Comparison of ENCODE assay signal across 10 mouse cellular contexts in the genomic region with DNA sequence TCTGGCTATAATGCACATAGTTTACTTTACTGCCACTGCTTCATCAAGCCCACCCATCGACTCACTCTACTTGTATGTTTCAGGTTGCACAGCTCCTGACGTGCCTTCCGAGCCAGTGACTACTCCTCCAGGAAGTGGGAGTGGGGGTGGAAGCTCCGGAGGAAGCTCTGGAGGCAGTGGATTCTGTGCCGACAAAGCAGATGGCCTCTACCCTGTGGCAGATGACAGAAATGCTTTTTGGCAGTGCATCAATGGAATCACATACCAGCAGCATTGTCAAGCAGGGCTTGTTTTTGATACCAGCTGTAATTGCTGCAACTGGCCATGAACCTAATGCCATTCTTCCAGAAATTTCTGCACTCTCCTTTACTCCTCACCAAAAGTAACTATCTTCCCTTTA. TPM values are rescaled to one million over a fixed set of nuclear protein-coding genes. Genes with fewer than 3 reads are reported as not detected.
DNase-seq lines count a peak whose midpoint lies in the region; ATAC-seq and TF ChIP-seq lines count a peak whose summit lies in the region.
"Had no signal": no experiment of that assay in that cellular context is flagged by ENCODE, and none has a peak within 500 bp of the region (broad histone marks: within the 10 kb centered on the region; RNA-seq: fewer than 3 reads in every experiment).

No protein-coding gene starts in this region.

- no peak overlapping the region for H3K9ac ChIP-seq in hindbrain, embryonic 13.5 days
- no peak overlapping the region for H3K9ac ChIP-seq in forebrain, postnatal 0 days
- H3K9ac ChIP-seq in heart, adult 2 months (ENCODE audit: low read depth, low read length): no peak overlapping the region

- DNase-seq in hindbrain, embryonic 10.5 days (ENCODE audit: low spot score): no peak
- peak; percentile 93 for DNase-seq in forebrain, postnatal 0 days
- DNase-seq in left cerebral cortex, adult 11 months (ENCODE audit: low spot score): peak; percentile 53
- DNase-seq in right cerebral cortex, postnatal 14 days: peak; percentile 52
- no peak for DNase-seq in thymus, postnatal 0 days (ENCODE audit: low spot score)
- no peak for DNase-seq in heart, adult 2 months

- H3K27ac ChIP-seq in hindbrain, embryonic 13.5 days: no peak overlapping the region
- no peak overlapping the region for H3K27ac ChIP-seq in hindbrain, embryonic 10.5 days
- 0 out of 2 replicates have a peak overlapping the region, but pooled peaks have one; percentile 2 for H3K27ac ChIP-seq in forebrain, postnatal 0 days (ENCODE audit: low read depth, low read length)
- no peak overlapping the region for H3K27ac ChIP-seq in heart, adult 2 months
- H3K27ac ChIP-seq: limb, embryonic 10.5 days; macrophage had no signal

- peaks cover 11% of the 10 kb centered on the region; the same call in 1 of the 2 replicates for H3K9me3 ChIP-seq in hindbrain, embryonic 13.5 days
- H3K9me3 ChIP-seq in hindbrain, embryonic 10.5 days: peaks cover 22% of the 10 kb centered on the region; the same call in 1 of the 2 replicates
- H3K9me3 ChIP-seq in forebrain, postnatal 0 days (ENCODE audit: low read length): no peaks in the 10 kb centered on the region

- no peak overlapping the region for H3K4me2 ChIP-seq in hindbrain, embryonic 13.5 days
- peak overlapping the region; percentile 14; the same call in 1 of the 2 replicates for H3K4me2 ChIP-seq in forebrain, postnatal 0 days (ENCODE audit: low read depth)

- intact Hi-C loops in heart, adult 2 months (cut with DNase I): no loop called here

- no peaks in the 10 kb centered on the region for H3K79me2 ChIP-seq in heart, adult 2 months (replicated peaks; ENCODE audit: control insufficient read depth, insufficient read depth, low read length)

- H3K36me3 ChIP-seq in hindbrain, embryonic 13.5 days: no peaks in the 10 kb centered on the region
- no peaks in the 10 kb centered on the region for H3K36me3 ChIP-seq in hindbrain, embryonic 10.5 days
- no peaks in the 10 kb centered on the region for H3K36me3 ChIP-seq in forebrain, postnatal 0 days (ENCODE audit: insufficient read depth)
- H3K36me3 ChIP-seq in heart, adult 2 months (ENCODE audit: control insufficient read depth, insufficient read depth, low read length): no peaks in the 10 kb centered on the region
- H3K36me3 ChIP-seq: limb, embryonic 10.5 days had no signal

- no peak overlapping the region for H3K4me3 ChIP-seq in hindbrain, embryonic 13.5 days
- H3K4me3 ChIP-seq in hindbrain, embryonic 10.5 days: no peak overlapping the region
- H3K4me3 ChIP-seq in forebrain, postnatal 0 days (ENCODE audit: low read depth, low read length): no peak overlapping the region
- H3K4me3 ChIP-seq in heart, adult 2 months: no peak overlapping the region
- H3K4me3 ChIP-seq: limb, embryonic 10.5 days had no signal

- peak; percentile 67; the same call in 1 of the 2 replicates for ATAC-seq in hindbrain, embryonic 13.5 days (ENCODE audit: low FRiP score)
- ATAC-seq in forebrain, postnatal 0 days: peak; percentile 98
- no peak for ATAC-seq in megakaryocyte, adult 5-6 weeks (ENCODE audit: poor library complexity, severe bottlenecking)

- 76% methylated on average over 5 of the region's 5 CpGs for WGBS in hindbrain, embryonic 13.5 days
- WGBS in hindbrain, embryonic 10.5 days: 85% methylated on average over 5 of the region's 5 CpGs
- 53% methylated on average over 5 of the region's 5 CpGs for WGBS in forebrain, postnatal 0 days
- WGBS in heart, adult 2 months: 39% methylated on average over 5 of the region's 5 CpGs

- TF ChIP-seq EP300 in heart, adult 2 months (IDR thresholded peaks at IDR 0.05; ENCODE audit: insufficient read depth, low read depth, low read length): no peak

- H3K4me1 ChIP-seq in hindbrain, embryonic 13.5 days (replicated peaks): no peaks in the 10 kb centered on the region
- no peaks in the 10 kb centered on the region for H3K4me1 ChIP-seq in hindbrain, embryonic 10.5 days (replicated peaks)
- no peaks in the 10 kb centered on the region for H3K4me1 ChIP-seq in forebrain, postnatal 0 days (ENCODE audit: insufficient read depth)
- no peaks in the 10 kb centered on the region for H3K4me1 ChIP-seq in heart, adult 2 months (ENCODE audit: control insufficient read depth, insufficient read depth, low read length)
- H3K4me1 ChIP-seq: limb, embryonic 10.5 days had no signal

- H3K27me3 ChIP-seq in hindbrain, embryonic 13.5 days: no peaks in the 10 kb centered on the region
- no peaks in the 10 kb centered on the region for H3K27me3 ChIP-seq in hindbrain, embryonic 10.5 days (ENCODE audit: insufficient read depth, poor library complexity, severe bottlenecking)
- no peaks in the 10 kb centered on the region for H3K27me3 ChIP-seq in forebrain, postnatal 0 days (ENCODE audit: insufficient read depth, low read length)
- no peaks in the 10 kb centered on the region for H3K27me3 ChIP-seq in heart, adult 2 months (ENCODE audit: control insufficient read depth, insufficient read depth, low read length)

- TF ChIP-seq POLR2A in heart, adult 2 months (IDR thresholded peaks at IDR 0.05; ENCODE audit: insufficient read depth, low read depth, low read length): no peak

- TF ChIP-seq CTCF in forebrain, postnatal 0 days (IDR thresholded peaks at IDR 0.05; ENCODE audit: low read depth): peak; percentile 28; the same call in 1 of the 2 replicates
- TF ChIP-seq CTCF in heart, adult 2 months (IDR thresholded peaks at IDR 0.05): no peak

RNA-seq across cellular contexts. Expression of gene Chia1, which starts 18.7 kb away (rescaled TPM):
- 0.60 and 1.4 TPM in 2 replicates for polyA plus RNA-seq in hindbrain, embryonic 13.5 days (2015; fragmentation: Nextera tagmentation; extraction: Ambion mirVana)
- polyA plus RNA-seq in hindbrain, embryonic 10.5 days (2016; fragmentation: Nextera tagmentation; extraction: Ambion mirVana): 0.12 and 0.56 TPM in 2 replicates
- total RNA-seq in forebrain, postnatal 0 days (2014; rRNA removed): 1.2 and 2.1 TPM in 2 replicates
- polyA plus RNA-seq in forebrain, postnatal 0 days (2015; fragmentation: Nextera tagmentation; extraction: Ambion mirVana): 1.5 and 1.9 TPM in 2 replicates
- polyA plus RNA-seq in thymus, postnatal 0 days (2015; fragmentation: Nextera tagmentation; extraction: Ambion mirVana): 0.23 and 0.62 TPM in 2 replicates
- total RNA-seq in heart, adult 2 months (2021): not detected
- polyA plus RNA-seq in heart, adult 2 months (2012; rRNA removed): 0.31 TPM in 1 of 2 replicates, not detected in the other
- not detected in 2 replicates for total RNA-seq in megakaryocyte, adult 5-6 weeks (2015)
- total RNA-seq in megakaryocyte, adult 5-6 weeks (2017): not detected in 2 replicates
- polyA plus RNA-seq: limb, embryonic 10.5 days; macrophage had no signal

RNA-seq across cellular contexts. Expression of gene Chil3, which starts 35.7 kb away (rescaled TPM):
- polyA plus RNA-seq in hindbrain, embryonic 13.5 days (2015; fragmentation: Nextera tagmentation; extraction: Ambion mirVana): not detected in 2 replicates
- 0.14 TPM in 1 of 2 replicates, not detected in the other for polyA plus RNA-seq in hindbrain, embryonic 10.5 days (2016; fragmentation: Nextera tagmentation; extraction: Ambion mirVana)
- 0.15 TPM in 1 of 2 replicates, not detected in the other for total RNA-seq in forebrain, postnatal 0 days (2014; rRNA removed)
- polyA plus RNA-seq in forebrain, postnatal 0 days (2015; fragmentation: Nextera tagmentation; extraction: Ambion mirVana): 0.17 and 1.2 TPM in 2 replicates
- 1.1 and 1.6 TPM in 2 replicates for polyA plus RNA-seq in thymus, postnatal 0 days (2015; fragmentation: Nextera tagmentation; extraction: Ambion mirVana)
- 1 to 10 TPM in 1 of 2 experiments, under 1 TPM in 1; 0.18 to 1.0 TPM for total RNA-seq in heart, adult 2 months (2021)
- 0.32 and 1.3 TPM in 2 replicates for polyA plus RNA-seq in heart, adult 2 months (2012; rRNA removed)
- 2,315 and 2,335 TPM in 2 replicates for total RNA-seq in megakaryocyte, adult 5-6 weeks (2015)
- 1,740 and 1,755 TPM in 2 replicates for total RNA-seq in megakaryocyte, adult 5-6 weeks (2017)
- polyA plus RNA-seq: limb, embryonic 10.5 days had no signal

Comparison
In these comparisons a context has a peak if more than half of its experiments do, and no peak if none do; other contexts are left out.
1. DNase-seq: peak in forebrain, postnatal 0 days (single experiment), left cerebral cortex, adult 11 months (single experiment) and right cerebral cortex, postnatal 14 days (single experiment); none in hindbrain, embryonic 10.5 days (single experiment), thymus, postnatal 0 days (single experiment) and heart, adult 2 months (0 of 2).